Mouse (Mus musculus): ENCODE measurements around the gene Hfe.
"Not testable (repeated sequence)": the region's sequence is repeated elsewhere in the genome, so short reads cannot be mapped to it uniquely, and the experiment has no call there.

Hfe gene

DNA sequence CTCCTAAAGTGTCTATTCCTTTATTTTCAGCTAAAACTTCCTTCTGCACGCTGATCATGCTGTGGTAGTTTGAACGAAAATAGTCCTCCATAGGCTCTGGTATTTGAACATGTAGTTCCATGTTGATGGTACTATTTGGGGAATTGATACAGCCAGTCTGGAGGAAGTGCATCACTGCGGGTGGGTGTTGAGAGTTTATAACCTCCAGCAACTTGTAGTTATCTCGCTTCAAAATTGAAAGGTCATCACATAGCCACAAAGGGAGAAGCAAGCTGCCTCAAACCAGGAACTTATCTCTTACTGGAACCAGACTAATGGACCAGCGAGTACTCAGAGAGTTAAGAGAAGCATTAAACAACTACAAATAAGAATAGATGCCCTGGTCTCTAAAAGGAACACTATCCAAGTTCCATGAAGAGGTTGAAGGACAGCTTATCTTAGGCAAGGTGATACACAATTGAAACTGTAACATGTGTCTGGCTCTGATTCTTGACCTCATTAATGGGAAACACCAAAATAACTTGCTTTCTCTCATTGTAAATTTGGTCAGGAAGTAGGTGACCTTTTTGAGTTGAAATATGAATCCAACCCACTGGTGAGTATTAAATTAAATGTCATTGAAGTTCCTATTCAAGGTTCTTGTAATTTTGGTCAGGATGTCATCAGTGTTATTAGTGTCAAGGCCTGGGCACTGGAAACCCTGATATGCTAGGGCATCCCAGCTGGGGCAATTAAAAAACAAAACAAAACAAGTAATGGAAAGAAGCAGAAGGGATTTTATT lies 5.8 kb upstream of the Hfe start:
- DNase-seq (ENCODE audit: low spot score): no peak

DNA sequence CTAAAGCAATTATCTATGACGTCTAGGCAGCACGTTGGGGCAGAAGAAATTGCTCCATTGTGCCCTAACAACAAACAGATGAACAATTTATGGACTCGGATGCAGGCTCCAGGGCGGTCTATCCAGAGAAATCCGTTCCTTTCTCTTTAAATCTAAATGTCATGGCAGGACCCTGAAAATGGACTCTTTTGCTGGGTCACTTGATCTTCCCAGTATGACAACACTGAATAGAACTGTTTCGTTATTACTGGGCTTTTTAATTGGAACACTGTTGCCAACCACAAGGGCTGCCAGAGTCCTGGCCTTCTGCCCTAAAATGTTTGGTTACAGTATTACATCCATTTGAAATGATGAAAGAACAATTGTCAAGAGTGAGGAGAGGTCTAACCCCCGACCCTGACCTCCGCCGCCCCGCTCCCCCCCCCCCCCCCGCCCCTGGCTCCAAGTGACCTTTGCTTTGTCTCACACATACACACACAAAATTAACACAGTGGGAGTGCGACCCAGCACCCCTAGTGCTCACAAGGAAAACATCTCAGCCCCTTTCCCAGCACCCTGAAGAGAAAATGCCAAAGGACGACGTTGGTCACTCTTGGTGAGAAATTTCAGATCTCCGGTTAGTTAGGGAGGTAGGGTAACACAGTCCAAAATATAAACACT lies 810 bp downstream of the Hfe start:
- no peak for DNase-seq (ENCODE audit: low spot score)

DNA sequence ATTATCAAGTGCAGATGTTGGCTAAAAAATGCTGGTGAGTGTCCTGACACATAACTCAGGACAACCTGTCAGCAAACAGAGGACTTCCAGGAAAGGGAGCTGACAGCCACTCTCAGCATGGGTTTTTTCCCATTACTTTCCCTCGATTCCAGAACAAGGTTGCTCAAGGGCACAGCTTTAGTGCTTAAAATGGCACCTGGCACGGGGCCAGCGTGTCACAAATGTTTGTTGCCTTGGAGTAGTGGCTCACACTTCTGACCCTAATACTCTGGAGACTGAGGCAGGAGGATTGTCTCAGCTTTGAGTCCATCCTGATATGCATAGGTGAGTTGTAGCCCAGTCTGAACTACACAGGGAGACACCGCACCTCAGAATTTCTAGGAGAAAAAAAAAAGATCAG lies 2.0 kb downstream of the Hfe start:
- DNase-seq (ENCODE audit: low spot score): no peak

GRCm38 (mm10) chr13:23708041-23708440 lies 2.6 kb downstream of the Hfe start:
- no peak for DNase-seq (ENCODE audit: low spot score)

GRCm38 (mm10) chr13:23706771-23707170 lies 3.9 kb downstream of the Hfe start:
- DNase-seq (ENCODE audit: low spot score): no peak

GRCm38 (mm10) chr13:23705751-23706356 lies 4.8 kb downstream of the Hfe start:
- DNase-seq (ENCODE audit: low spot score): no peak

- not testable (repeated sequence) for DNase-seq (ENCODE audit: low spot score)
Observed at GRCm38 (mm10) chr13:23702801-23703200, 7.9 kb downstream of the Hfe start.

GRCm38 (mm10) chr13:23702220-23702619 lies 8.4 kb downstream of the Hfe start:
- no peak for DNase-seq (ENCODE audit: low spot score)

DNA sequence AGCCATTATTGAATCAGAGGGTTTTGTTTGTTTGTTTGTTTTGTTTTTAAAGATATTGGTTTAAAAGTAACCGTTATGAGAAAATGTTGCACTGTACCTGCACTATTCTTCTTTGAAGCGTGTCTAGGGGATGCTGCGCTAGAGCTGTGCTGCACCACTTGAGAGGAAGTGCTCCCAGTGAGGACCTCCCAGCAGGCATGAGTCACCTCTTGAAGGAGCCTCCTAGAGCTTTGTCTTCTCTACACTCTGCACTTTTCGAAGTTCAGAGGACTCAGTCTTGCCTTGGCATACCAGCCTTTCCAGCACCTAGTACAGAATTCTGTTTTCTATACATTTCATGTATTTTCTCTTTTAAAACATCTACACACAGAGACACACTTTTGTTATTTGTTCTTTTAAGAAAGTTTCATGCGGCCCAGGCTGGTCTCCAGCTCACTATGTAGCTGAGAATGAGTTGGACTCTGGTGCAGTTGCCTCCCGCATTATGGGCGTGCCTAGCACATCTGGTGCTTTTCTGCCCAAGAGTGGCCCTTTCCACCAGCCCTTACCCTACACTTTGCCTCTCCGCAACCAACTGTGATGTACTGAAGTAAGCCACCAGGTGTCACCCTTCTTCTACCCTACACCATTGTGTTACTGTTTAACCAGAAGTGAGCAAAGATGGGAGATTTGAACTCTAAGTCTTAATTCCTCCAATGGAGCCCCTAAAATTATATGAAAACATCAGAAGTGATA lies 9.7 kb downstream of the Hfe start:
- DNase-seq (ENCODE audit: low spot score): peak; percentile 91

DNA sequence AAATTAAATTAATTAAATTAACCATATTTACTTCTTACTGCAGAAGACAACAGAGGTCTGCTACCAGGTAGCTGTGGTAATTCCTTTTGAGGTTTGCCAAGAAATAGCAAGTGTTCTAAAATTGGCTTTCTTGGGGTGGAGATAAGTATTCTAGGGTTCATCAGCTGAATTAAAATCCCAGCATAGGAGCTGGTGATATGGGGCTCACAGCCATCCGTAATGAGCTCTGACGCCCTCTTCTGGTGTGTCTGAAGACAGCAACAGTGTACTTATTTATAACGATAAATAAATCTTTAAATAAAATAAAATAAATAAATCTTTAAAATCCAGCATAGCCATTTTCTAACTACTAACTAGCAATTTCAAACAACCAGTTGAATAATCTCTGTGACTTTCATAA lies 10.9 kb downstream of the Hfe start:
- no peak for DNase-seq (ENCODE audit: low spot score)

DNA sequence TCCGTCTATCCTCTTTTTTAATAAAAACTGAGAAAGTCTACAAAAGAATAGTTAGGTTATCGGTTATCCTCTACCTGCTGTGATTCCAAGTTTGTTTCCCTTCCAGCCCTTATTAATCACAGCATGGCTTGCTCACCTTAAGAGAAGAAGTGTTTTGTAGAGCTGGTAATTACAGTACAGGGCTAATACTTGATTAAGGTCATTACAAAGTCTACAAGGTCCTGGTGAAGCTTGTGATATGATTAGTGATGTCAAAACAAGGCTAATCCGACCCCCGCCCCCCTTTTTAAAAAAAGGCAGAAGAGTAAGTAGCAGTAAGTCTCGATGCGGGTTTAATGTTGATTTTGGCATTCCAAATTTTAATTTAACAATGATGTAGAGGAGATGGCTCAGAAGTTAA lies 11.7 kb downstream of the Hfe start:
- DNase-seq (ENCODE audit: low spot score): no peak

DNA sequence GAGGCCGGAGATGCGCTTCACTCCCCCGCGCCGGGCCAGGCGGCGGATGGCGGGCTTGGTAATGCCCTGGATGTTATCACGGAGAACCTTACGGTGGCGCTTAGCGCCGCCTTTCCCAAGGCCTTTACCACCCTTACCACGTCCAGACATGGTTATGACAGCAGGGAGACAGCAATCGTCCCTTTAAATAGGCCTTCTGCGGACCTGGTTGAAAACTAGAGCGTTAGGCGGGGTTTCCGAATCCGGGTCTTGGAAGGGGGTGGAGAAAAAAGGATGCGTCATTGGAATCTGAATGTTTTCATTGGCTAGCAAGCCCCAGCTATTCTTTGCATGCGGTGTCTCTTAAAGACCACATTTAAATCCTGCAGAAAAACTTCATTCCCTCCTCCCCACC lies 12.4 kb downstream of the Hfe start, which contains the start of gene Hist1h4c:
Gene Hist1h4c (minus strand): TSS at position 155 of the 394 bp plus-strand sequence.
- peak; percentile 95 for DNase-seq (ENCODE audit: low spot score)

- peak; percentile 90 for DNase-seq (ENCODE audit: low spot score)
Observed at GRCm38 (mm10) chr13:23697491-23698299, 13.0 kb downstream of the Hfe start.

- DNase-seq (ENCODE audit: low spot score): no peak
Observed at GRCm38 (mm10) chr13:23696061-23696474, 14.6 kb downstream of the Hfe start.

GRCm38 (mm10) chr13:23695514-23695913 lies 15.1 kb downstream of the Hfe start, which contains the start of gene Hist1h1t:
Gene Hist1h1t, plus strand, starts transcription at chr13:23695814.
- DNase-seq (ENCODE audit: low spot score): no peak

GRCm38 (mm10) chr13:23694956-23695355 lies 15.7 kb downstream of the Hfe start:
- no peak for DNase-seq (ENCODE audit: low spot score)

DNA sequence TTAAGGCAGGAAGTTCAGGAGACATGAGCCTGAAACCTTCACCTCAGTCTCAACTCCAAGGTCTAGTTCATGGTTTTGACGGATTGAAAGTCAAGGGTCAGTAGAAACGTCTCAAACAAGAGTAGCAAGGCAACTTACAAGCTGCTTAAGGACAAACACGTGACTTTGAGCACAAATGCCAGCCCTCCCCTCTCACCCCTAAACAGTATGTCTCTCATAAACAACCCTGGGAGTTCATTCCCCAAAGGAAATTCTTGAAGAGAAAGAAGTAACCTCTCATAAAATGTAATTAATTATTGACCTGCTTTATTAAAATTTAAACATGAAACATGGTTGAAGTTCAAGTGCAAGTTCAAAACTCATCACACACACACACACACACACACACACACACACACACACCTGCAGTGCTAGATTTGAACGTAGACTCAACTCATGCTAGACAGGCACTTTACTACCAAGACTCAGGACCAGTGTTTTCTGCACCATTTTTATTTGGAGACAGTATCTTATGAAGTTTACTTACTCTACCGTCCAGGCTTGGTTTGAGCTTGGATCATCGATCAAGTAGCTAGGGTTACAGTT lies 16.7 kb downstream of the Hfe start:
- no peak for DNase-seq (ENCODE audit: low spot score)

- DNase-seq (ENCODE audit: low spot score): no peak
Observed at GRCm38 (mm10) chr13:23689459-23689858, 21.2 kb downstream of the Hfe start.

GRCm38 (mm10) chr13:23688956-23689355 lies 21.7 kb downstream of the Hfe start:
- DNase-seq (ENCODE audit: low spot score): no peak

- DNase-seq (ENCODE audit: low spot score): no peak
Observed at GRCm38 (mm10) chr13:23687907-23688306, 22.7 kb downstream of the Hfe start.

- no peak for DNase-seq (ENCODE audit: low spot score)
Observed at GRCm38 (mm10) chr13:23687181-23687580, 23.5 kb downstream of the Hfe start.

Measured in embryo, embryonic 10 days (tissue).